Mouse (Mus musculus): ENCODE measurements around the gene 1700037C18Rik. TPM values are rescaled to one million over a fixed set of nuclear protein-coding genes. Genes with fewer than 3 reads are reported as not detected.

The 1700037C18Rik gene
- 7.1 and 7.6 TPM in 2 replicates for polyA plus RNA-seq (2014; fragmentation: Nextera tagmentation; extraction: Ambion mirVana)

GRCm38 (mm10) chr16:3908537-3909111 is at the start of gene 1700037C18Rik, which contains the start of gene Cluap1:
TSS of gene 1700037C18Rik (minus strand) at chr16:3908689.
TSS of gene Cluap1 (plus strand) at chr16:3908801.
- H3K4me1 ChIP-seq (ENCODE audit: control insufficient read depth in 2 of 2, insufficient read depth in 2 of 2, low read length in 2 of 2): peaks cover 0 to 5% of the 10 kb centered on the region in 2 experiments; a peak in 2 of 4 replicates
- ATAC-seq (ENCODE audit: insufficient number of reproducible peaks, insufficient read depth, low FRiP score, low read depth): peak; percentile 93
- peak within 1 kb of the TSS; percentile 66 to 69 for H3K4me3 ChIP-seq (ENCODE audit: control insufficient read depth in 1 of 2, insufficient read depth in 1 of 2, low read depth in 1 of 2, low read length in 2 of 2)
- no peaks in the 10 kb centered on the region for H3K9me3 ChIP-seq (ENCODE audit: control insufficient read depth, low read length)
- peak within 1 kb of the TSS; percentile 84 for H3K9ac ChIP-seq (ENCODE audit: low read length)
- H3K27ac ChIP-seq (replicated peaks in 1 of 2; ENCODE audit: control insufficient read depth in 1 of 2, insufficient read depth in 1 of 2, low read depth in 2 of 2, low read length in 2 of 2): peak within 1 kb of the TSS; percentile 75 to 81
- peaks cover 46% of the 10 kb centered on the region for H3K36me3 ChIP-seq (ENCODE audit: control insufficient read depth, insufficient read depth, low read length)
- under 1% methylated on average over 33 of the region's 33 CpGs for WGBS
- H3K4me2 ChIP-seq (ENCODE audit: low read length): peak within 1 kb of the TSS; percentile 88
- H3K27me3 ChIP-seq (ENCODE audit: control insufficient read depth, insufficient read depth, low read length): no peaks in the 10 kb centered on the region

DNA sequence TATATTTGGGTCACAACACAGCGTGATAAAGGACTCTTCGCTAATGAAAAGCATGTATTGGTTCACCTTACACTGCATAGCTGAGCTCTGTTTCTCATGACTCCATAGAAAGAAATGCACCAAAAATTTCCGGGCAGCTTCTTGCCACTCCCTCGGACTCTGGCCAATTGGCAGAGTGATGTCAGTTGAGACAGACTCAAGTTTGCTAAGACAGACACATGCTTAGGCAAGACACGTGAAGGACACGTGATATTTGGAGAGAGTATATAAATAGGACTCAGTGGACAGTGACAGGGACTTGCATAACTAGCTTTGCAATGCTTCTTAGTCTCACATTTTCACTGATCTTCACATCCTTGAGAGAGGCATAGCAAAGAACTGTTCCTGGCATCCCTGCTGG is 47.9 kb upstream of the 1700037C18Rik start:
- Histone ChIP-seq H3K27ac (replicated peaks in 1 of 2; ENCODE audit: control insufficient read depth in 1 of 2, insufficient read depth in 1 of 2, low read depth in 2 of 2, low read length in 2 of 2) (no peak overlapping the region), H3K27me3 (ENCODE audit: control insufficient read depth, insufficient read depth, low read length) (no peaks in the 10 kb centered on the region), H3K9ac (ENCODE audit: low read length) (no peak overlapping the region), H3K4me1 (ENCODE audit: control insufficient read depth in 2 of 2, insufficient read depth in 2 of 2, low read length in 2 of 2) (peaks cover 4 to 8% of the 10 kb centered on the region in 2 experiments; a peak in 2 of 4 replicates), H3K4me2 (ENCODE audit: low read length) (no peak overlapping the region), H3K4me3 (ENCODE audit: control insufficient read depth in 1 of 2, insufficient read depth in 1 of 2, low read depth in 1 of 2, low read length in 2 of 2) (no peak overlapping the region), H3K36me3 (ENCODE audit: control insufficient read depth, insufficient read depth, low read length) (no peaks in the 10 kb centered on the region), H3K9me3 (ENCODE audit: control insufficient read depth, low read length) (no peaks in the 10 kb centered on the region)
- ATAC-seq (ENCODE audit: insufficient number of reproducible peaks, insufficient read depth, low FRiP score, low read depth): no peak
- 69% methylated on average over 6 of the region's 6 CpGs for WGBS

- no peaks in the 10 kb centered on the region for H3K27me3 ChIP-seq (ENCODE audit: control insufficient read depth, insufficient read depth, low read length)
- H3K9ac ChIP-seq (ENCODE audit: low read length): no peak overlapping the region
- no peak overlapping the region for H3K4me3 ChIP-seq (ENCODE audit: control insufficient read depth in 1 of 2, insufficient read depth in 1 of 2, low read depth in 1 of 2, low read length in 2 of 2)
- 91% methylated on average over 1 of the region's 1 CpGs for WGBS
- H3K36me3 ChIP-seq (ENCODE audit: control insufficient read depth, insufficient read depth, low read length): no peaks in the 10 kb centered on the region
- H3K27ac ChIP-seq (replicated peaks in 1 of 2; ENCODE audit: control insufficient read depth in 1 of 2, insufficient read depth in 1 of 2, low read depth in 2 of 2, low read length in 2 of 2): no peak overlapping the region
- ATAC-seq (ENCODE audit: insufficient number of reproducible peaks, insufficient read depth, low FRiP score, low read depth): no peak
- H3K9me3 ChIP-seq (ENCODE audit: control insufficient read depth, low read length): no peaks in the 10 kb centered on the region
- no peaks in the 10 kb centered on the region for H3K4me1 ChIP-seq (ENCODE audit: control insufficient read depth in 2 of 2, insufficient read depth in 2 of 2, low read length in 2 of 2)
- no peak overlapping the region for H3K4me2 ChIP-seq (ENCODE audit: low read length)
Observed at GRCm38 (mm10) chr16:3951141-3951540, 42.7 kb upstream of the 1700037C18Rik start.

DNA sequence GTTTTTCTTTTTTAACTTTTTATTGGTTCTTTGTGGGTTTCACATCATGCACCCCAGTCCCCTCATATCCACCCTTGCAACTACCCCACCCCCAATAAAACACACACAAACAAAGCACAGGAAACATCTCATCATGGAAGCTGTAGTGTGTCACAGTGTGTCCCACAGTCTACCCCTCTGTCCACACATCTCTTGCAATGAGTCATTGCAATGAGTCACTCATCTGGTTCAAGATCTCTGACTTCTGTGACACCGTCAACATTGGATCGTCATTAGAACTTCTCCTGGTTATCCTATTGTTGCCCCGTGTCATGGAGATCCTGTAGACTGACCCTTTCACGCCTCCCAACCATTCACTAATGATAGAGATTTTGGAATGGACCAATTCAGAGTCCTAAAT is 26.2 kb upstream of the 1700037C18Rik start:
- H3K4me3 ChIP-seq (ENCODE audit: control insufficient read depth in 1 of 2, insufficient read depth in 1 of 2, low read depth in 1 of 2, low read length in 2 of 2): no peak overlapping the region

DNA sequence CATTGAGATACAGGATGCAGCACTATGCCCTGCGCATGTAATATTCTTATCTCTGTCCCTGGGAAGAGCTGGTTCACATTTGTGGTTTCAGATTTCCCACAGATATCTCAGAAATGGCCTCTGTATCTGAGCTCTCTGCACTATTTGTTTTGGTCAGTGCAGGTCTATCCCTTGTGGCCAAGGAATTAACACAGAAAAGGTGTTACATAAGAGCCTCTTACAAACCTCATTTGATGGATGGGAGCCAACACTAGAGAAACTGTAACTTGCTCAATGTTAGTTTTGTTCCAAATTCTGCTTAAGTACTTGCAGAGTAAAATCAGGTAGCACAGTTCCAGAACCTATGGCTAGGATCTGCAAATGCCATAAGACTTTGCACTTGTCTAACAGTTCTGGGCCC is 25.6 kb upstream of the 1700037C18Rik start:
- Histone ChIP-seq H3K9ac (ENCODE audit: low read length) (no peak overlapping the region), H3K4me2 (ENCODE audit: low read length) (no peak overlapping the region), H3K36me3 (ENCODE audit: control insufficient read depth, insufficient read depth, low read length) (peaks cover 70% of the 10 kb centered on the region), H3K27me3 (ENCODE audit: control insufficient read depth, insufficient read depth, low read length) (no peaks in the 10 kb centered on the region), H3K9me3 (ENCODE audit: control insufficient read depth, low read length) (no peaks in the 10 kb centered on the region), H3K27ac (replicated peaks in 1 of 2; ENCODE audit: control insufficient read depth in 1 of 2, insufficient read depth in 1 of 2, low read depth in 2 of 2, low read length in 2 of 2) (no peak overlapping the region), H3K4me1 (ENCODE audit: control insufficient read depth in 2 of 2, insufficient read depth in 2 of 2, low read length in 2 of 2) (no peaks in the 10 kb centered on the region), H3K4me3 (ENCODE audit: control insufficient read depth in 1 of 2, insufficient read depth in 1 of 2, low read depth in 1 of 2, low read length in 2 of 2) (no peak overlapping the region)
- 79% methylated on average over 1 of the region's 1 CpGs for WGBS
- ATAC-seq (ENCODE audit: insufficient number of reproducible peaks, insufficient read depth, low FRiP score, low read depth): no peak

More for the DNA sequence above, 26.2 kb upstream of the 1700037C18Rik start:
- Histone ChIP-seq H3K4me2 (ENCODE audit: low read length) (no peak overlapping the region), H3K36me3 (ENCODE audit: control insufficient read depth, insufficient read depth, low read length) (peaks cover 68% of the 10 kb centered on the region), H3K4me1 (ENCODE audit: control insufficient read depth in 2 of 2, insufficient read depth in 2 of 2, low read length in 2 of 2) (no peaks in the 10 kb centered on the region), H3K27ac (replicated peaks in 1 of 2; ENCODE audit: control insufficient read depth in 1 of 2, insufficient read depth in 1 of 2, low read depth in 2 of 2, low read length in 2 of 2) (no peak overlapping the region), H3K9ac (ENCODE audit: low read length) (no peak overlapping the region), H3K27me3 (ENCODE audit: control insufficient read depth, insufficient read depth, low read length) (no peaks in the 10 kb centered on the region), H3K9me3 (ENCODE audit: control insufficient read depth, low read length) (no peaks in the 10 kb centered on the region)
- ATAC-seq (ENCODE audit: insufficient number of reproducible peaks, insufficient read depth, low FRiP score, low read depth): no peak
- 84% methylated on average over 4 of the region's 4 CpGs for WGBS

DNA sequence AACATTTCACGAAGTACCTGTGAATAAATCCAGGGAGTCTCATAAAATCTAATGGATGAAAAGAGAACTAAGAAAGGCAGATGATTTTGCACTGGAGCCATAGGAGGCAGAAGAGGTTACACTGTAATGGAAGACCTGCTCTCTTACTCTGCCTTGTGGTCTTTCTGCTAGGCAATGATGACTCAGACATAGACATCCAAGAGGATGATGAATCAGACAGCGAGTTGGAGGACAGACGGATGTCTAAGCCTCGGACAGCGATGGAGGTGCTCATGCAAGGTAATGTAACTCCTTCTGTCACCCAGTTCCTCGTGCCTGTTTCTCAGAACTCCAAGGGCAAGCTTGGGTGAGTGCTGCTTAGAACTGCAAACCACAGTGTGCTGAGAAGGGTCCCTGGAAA is 25.0 kb upstream of the 1700037C18Rik start:
- Histone ChIP-seq H3K4me1 (ENCODE audit: control insufficient read depth in 2 of 2, insufficient read depth in 2 of 2, low read length in 2 of 2) (no peaks in the 10 kb centered on the region), H3K4me2 (ENCODE audit: low read length) (no peak overlapping the region), H3K9me3 (ENCODE audit: control insufficient read depth, low read length) (no peaks in the 10 kb centered on the region), H3K27me3 (ENCODE audit: control insufficient read depth, insufficient read depth, low read length) (no peaks in the 10 kb centered on the region), H3K4me3 (ENCODE audit: control insufficient read depth in 1 of 2, insufficient read depth in 1 of 2, low read depth in 1 of 2, low read length in 2 of 2) (no peak overlapping the region), H3K9ac (ENCODE audit: low read length) (no peak overlapping the region), H3K36me3 (ENCODE audit: control insufficient read depth, insufficient read depth, low read length) (peaks cover 70% of the 10 kb centered on the region), H3K27ac (replicated peaks in 1 of 2; ENCODE audit: control insufficient read depth in 1 of 2, insufficient read depth in 1 of 2, low read depth in 2 of 2, low read length in 2 of 2) (no peak overlapping the region)
- 88% methylated on average over 6 of the region's 6 CpGs for WGBS
- ATAC-seq (ENCODE audit: insufficient number of reproducible peaks, insufficient read depth, low FRiP score, low read depth): no peak

DNA sequence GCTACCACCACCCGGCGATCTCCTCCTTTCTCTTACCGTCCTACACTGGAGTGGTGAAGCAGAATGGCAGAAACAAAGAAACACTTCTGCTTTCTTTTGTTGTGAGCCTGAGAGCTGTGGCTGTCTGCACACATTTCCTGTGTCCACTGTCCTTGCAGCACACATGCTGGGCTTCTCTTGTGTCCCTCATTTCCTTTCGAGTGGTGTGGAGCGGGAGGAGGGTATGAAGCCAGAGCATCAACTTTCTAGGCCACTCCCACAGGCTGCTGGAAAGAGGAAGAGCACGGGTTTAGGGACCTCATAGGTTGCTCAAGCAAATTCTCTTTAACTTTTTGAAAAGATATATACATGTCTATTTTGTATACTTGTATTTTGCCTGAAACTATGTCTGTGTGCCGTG is 20.7 kb upstream of the 1700037C18Rik start:
- H3K36me3 ChIP-seq (ENCODE audit: control insufficient read depth, insufficient read depth, low read length): peaks cover 64% of the 10 kb centered on the region
- no peak overlapping the region for H3K27ac ChIP-seq (replicated peaks in 1 of 2; ENCODE audit: control insufficient read depth in 1 of 2, insufficient read depth in 1 of 2, low read depth in 2 of 2, low read length in 2 of 2)
- WGBS: 70% methylated on average over 7 of the region's 7 CpGs

GRCm38 (mm10) chr16:3928582-3928981 is 20.1 kb upstream of the 1700037C18Rik start:
- H3K4me2 ChIP-seq (ENCODE audit: low read length): no peak overlapping the region
- ATAC-seq (ENCODE audit: insufficient number of reproducible peaks, insufficient read depth, low FRiP score, low read depth): no peak
- H3K27ac ChIP-seq (replicated peaks in 1 of 2; ENCODE audit: control insufficient read depth in 1 of 2, insufficient read depth in 1 of 2, low read depth in 2 of 2, low read length in 2 of 2): no peak overlapping the region
- H3K9ac ChIP-seq (ENCODE audit: low read length): no peak overlapping the region
- no peaks in the 10 kb centered on the region for H3K27me3 ChIP-seq (ENCODE audit: control insufficient read depth, insufficient read depth, low read length)
- peaks cover 64% of the 10 kb centered on the region for H3K36me3 ChIP-seq (ENCODE audit: control insufficient read depth, insufficient read depth, low read length)
- no peaks in the 10 kb centered on the region for H3K9me3 ChIP-seq (ENCODE audit: control insufficient read depth, low read length)
- 50% methylated on average over 1 of the region's 1 CpGs for WGBS
- no peak overlapping the region for H3K4me3 ChIP-seq (ENCODE audit: control insufficient read depth in 1 of 2, insufficient read depth in 1 of 2, low read depth in 1 of 2, low read length in 2 of 2)
- H3K4me1 ChIP-seq (ENCODE audit: control insufficient read depth in 2 of 2, insufficient read depth in 2 of 2, low read length in 2 of 2): no peaks in the 10 kb centered on the region

More for the DNA sequence above, 20.7 kb upstream of the 1700037C18Rik start:
- Histone ChIP-seq H3K9ac (ENCODE audit: low read length) (no peak overlapping the region), H3K4me2 (ENCODE audit: low read length) (no peak overlapping the region), H3K4me3 (ENCODE audit: control insufficient read depth in 1 of 2, insufficient read depth in 1 of 2, low read depth in 1 of 2, low read length in 2 of 2) (no peak overlapping the region), H3K27me3 (ENCODE audit: control insufficient read depth, insufficient read depth, low read length) (no peaks in the 10 kb centered on the region), H3K9me3 (ENCODE audit: control insufficient read depth, low read length) (no peaks in the 10 kb centered on the region), H3K4me1 (ENCODE audit: control insufficient read depth in 2 of 2, insufficient read depth in 2 of 2, low read length in 2 of 2) (no peaks in the 10 kb centered on the region)
- ATAC-seq (ENCODE audit: insufficient number of reproducible peaks, insufficient read depth, low FRiP score, low read depth): no peak

All from heart, embryonic 14.5 days (tissue).